Mouse (Mus musculus): ENCODE results near the gene Prss12.

DNA sequence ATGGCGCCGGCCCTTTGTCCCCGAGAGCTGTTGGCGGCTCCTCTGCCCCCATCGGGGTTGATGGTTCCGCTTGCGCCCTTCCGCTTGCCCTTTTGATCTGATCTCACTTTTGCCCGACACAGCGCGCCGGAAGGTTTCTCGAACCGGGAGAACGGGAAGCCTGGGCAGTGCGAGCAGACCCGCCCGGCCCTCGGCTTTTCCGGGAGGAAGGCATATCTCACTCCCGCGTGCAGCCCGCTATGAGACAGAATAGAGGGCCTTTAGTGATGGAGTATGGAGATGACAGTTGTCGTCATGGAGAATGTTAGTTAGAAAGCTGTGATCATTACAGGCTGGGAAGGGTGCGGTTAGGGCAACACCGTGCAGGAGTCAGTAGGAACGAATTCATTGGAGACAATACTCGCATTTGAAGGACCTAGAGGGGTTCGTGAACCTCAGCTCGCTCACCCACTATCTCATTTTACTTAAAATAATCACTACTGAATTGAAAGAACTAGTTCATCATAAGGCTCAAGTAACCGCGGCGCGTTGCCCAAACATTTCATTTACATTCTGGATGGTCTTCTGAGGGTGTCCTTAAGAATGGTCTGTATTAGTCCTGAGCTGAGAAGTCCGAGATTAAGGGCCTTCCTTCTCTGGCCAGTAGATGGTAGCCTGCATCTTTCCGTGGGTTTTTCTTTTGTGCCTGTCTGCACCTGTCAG is 62.1 kb downstream of the Prss12 start:
- peak; percentile 26; the same call in 1 of the 2 replicates for TF ChIP-seq CTCF (IDR thresholded peaks at IDR 0.05; ENCODE audit: extremely low read depth, insufficient read depth, low read length)
- no peak for TF ChIP-seq POLR2A (IDR thresholded peaks at IDR 0.05; ENCODE audit: extremely low read depth, insufficient read depth, low read length)

Measured in cortical plate, adult 2 months (tissue).